Mouse (Mus musculus) kidney, adult 2 months (tissue): ENCODE data around the gene Slc38a4.

ENCODE experiments used
- CTCF ChIP-seq: fragments of 200-500 bp; conservative IDR thresholded peaks from 2 replicates; pipeline ENCODE4 v1.5.1; 2011; ENCODE audit warnings: low read depth, mild to moderate bottlenecking, control low read depth, low read length, moderate library complexity, mixed read lengths; ENCODE audit not compliant: insufficient read depth, insufficient read length
- POLR2A ChIP-seq: fragments of 200-500 bp; IDR thresholded peaks from one replicate; pipeline ENCODE4 v1.6.1; 2011; ENCODE audit warnings: low read depth, low read length, control low read depth

DNA sequence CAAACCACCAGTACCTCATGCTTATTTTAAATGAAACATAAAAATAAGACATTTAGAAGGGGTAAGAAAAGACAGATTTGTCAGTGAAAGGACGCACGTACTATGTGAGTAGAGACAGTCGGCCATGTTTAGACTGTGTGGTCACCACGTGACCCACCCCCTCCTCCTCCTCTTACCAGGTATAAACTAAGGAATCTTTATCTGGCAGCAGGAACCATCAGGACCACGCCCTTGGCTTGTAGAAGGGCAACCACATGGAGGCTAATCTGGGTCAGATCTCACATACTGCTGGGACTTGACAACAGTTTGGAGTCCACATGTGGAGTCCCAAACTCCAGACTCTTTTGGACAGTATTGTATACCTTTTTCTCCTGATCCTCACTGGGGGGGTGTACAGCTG lies 7.5 kb downstream of the Slc38a4 start:
- no peak for TF ChIP-seq POLR2A
- no peak for TF ChIP-seq CTCF
